Mouse (Mus musculus) limb, embryonic 10.5 days (tissue): ENCODE data around the gene Dennd2d. TPM values are rescaled to one million over a fixed set of nuclear protein-coding genes. Genes with fewer than 3 reads are reported as not detected.

Experiments
- polyA plus RNA-seq: library from polyadenylated mRNA; unstranded; fragments of >200 nt; fragmentation: Nextera tagmentation; extraction: Ambion mirVana; gene quantifications from 2 replicates; pipeline ENCODE4 v1.2.1, GENCODE M21; 2016

Dennd2d gene
- polyA plus RNA-seq, 1 experiment from 2014 or later: 2.2 TPM

Other genes with a start within 250 kb of the Dennd2d start
- not detected in 2 replicates for gene Chil6, start 76.2 kb upstream of the Dennd2d start, polyA plus RNA-seq
- gene Dram2, start 65.4 kb downstream of the Dennd2d start, polyA plus RNA-seq: 28.1 and 28.3 TPM in 2 replicates
- gene Cept1, start 65.4 kb downstream of the Dennd2d start, polyA plus RNA-seq: 38.9 and 46.4 TPM in 2 replicates
- gene Lrif1, start 202.6 kb downstream of the Dennd2d start, polyA plus RNA-seq: 8.9 and 11.7 TPM in 2 replicates